Mouse (Mus musculus) right cerebral cortex, postnatal 14 days (tissue): Measurements from ENCODE around the gene Rita1.

ENCODE experiments used
- DNase-seq: peaks from one replicate; pipeline ENCODE4 v3.0.0; 2022

Gene Rita1

DNA sequence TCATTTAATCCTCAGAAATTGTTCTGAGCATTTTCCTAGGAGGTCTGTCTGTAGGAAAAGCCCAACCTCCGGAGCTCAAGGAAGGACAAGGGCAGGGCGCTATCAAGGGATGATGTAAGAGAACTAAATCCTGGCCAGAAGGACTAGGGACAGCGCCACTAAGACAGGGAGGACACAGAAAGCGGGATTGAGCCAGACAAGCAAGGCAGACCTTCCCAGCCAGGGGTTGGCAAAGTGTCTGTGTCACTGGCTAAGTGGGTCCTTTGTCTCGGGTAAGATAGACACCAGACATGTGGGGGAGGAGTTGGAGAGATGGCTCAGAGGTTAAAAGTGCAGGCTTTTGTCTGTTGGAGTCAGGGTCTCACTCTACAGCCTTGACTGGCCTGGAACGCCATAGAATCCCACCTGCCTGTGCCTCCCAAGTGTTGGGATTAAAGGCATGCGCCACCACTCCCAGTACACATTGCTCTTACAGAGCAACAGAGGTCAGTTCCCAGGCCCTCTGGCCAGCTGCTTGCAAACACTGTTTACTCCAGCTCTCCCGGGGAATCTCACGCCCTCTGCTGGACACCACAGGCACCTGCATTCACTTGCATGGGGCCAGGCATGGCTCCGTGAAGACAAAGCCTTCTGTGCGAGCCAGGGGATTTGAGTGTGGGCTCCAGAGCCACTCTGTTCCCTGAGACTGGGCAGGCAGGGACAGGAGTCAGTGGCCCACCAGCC is 11.3 kb downstream of the Rita1 start:
- no peak for DNase-seq

DNA sequence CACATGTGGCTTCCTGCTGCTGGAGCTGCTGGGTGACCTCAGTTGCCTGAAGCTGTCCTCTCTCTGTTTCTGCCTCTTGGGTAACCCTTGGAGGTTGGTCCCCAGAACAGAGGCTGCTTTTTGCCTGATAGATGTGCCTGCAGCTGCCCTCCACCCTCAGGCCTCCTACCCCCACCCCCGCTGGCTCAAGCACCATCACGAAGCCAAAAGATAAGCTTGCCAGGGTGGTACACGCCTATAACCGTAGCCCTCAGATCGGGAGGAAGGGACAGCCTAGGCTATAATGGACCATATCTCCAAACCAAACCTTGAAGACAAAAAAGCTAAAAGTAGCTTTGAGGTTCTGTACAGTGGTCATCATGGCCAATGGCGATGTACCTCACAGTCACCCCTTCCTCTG is 12.8 kb downstream of the Rita1 start:
- no peak for DNase-seq

DNA sequence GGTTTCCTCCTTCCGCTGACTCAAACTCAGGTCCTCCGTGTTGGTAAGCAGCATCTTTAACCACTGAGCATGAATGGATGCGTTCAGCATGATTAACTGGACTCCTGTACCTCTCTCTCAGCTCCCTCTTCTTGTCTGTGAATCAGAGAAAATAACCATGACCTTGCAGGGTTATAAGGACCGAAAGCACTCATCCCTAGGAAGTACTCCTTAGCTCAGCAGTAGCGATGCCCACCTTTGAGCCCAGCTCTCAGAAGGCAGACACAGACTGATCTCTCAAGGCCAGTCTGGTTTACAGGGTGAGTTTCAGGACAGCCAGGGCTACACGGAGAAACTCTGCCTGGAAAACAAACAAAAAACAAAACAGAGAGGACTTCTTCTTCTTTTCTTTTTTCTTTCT is 17.9 kb downstream of the Rita1 start:
- no peak for DNase-seq

DNA sequence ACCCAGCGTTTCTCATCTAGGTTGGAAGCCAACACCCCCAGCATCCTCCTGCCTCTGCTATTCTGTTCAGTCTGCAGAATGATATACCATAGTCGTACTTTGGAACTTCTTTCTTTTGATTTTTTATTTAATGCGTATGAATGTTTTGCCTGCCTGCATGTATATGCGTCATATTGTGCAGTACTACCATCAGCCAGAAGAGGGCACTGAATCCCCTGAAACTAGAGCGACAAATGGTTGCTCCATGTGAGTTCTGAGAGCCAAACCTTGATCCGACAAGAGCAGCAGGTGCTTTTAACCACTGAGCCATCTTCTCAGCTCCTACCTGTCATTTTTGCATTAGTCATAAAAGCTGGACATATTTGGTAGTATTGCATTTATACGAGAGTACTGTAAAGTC is 20.2 kb downstream of the Rita1 start:
- DNase-seq: peak; percentile 45

DNA sequence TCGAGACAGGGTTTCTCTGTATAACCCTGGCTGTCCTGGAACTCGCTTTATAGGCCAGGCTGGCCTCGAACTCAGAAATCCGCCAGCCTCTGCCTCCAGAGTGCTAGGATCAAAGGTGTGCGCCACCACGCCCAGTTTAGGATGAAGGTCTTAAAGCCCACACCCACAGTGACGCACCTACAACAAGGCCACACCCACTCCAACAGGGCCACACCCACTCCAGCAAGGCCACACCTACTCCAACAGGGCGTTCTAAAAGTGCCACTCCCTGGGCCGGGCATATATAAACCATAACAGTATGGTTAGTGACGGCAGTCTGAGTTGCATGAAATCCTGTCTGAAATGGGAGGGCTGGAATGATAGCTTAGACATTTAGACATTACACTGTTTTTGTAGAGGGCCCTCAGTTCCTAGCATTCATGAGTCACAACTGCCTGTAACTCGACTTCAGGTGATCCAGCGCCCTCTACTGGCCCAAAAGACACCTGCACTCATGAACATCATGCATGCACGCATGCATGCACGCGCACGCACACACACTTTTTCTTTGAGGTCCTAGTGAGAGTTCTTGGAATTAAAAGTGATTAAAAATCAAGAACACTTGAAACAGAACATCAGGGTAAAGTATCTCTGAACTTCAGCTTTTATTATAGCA is 21.9 kb downstream of the Rita1 start:
- peak; percentile 49 for DNase-seq

DNA sequence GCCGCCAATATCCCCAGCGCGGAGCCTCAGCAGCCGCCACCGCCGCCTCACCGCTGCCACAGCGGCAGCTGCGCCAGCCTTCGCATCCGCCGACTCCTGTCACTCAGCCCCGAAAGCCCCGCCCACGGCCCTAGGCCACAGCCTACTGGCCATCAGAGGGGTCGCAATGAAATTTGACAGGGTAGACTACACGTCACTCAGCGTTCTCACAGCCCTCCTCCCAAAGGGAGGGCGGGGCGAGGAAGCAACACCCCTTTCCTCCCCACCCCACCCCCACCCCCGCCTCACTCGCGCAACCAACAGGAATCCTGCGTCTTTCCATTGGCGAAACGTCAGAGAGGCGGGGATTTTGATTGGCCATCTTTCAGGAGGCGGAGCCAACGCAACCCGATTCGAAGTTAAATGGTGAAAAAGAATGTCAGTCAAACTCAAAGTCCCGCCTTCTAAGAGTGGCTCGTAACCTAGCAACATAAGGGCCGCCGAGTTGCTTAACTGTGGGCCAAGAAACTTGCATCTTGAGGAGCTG is 23.8 kb downstream of the Rita1 start, which contains the start of the genes Tpcn1 and Iqcd:
Gene Tpcn1 (minus strand): TSS at position 105 of the 526 bp plus-strand sequence.
Gene Iqcd (plus strand): TSS at position 448 of the 526 bp plus-strand sequence.
- peak; percentile 99 for DNase-seq

DNA sequence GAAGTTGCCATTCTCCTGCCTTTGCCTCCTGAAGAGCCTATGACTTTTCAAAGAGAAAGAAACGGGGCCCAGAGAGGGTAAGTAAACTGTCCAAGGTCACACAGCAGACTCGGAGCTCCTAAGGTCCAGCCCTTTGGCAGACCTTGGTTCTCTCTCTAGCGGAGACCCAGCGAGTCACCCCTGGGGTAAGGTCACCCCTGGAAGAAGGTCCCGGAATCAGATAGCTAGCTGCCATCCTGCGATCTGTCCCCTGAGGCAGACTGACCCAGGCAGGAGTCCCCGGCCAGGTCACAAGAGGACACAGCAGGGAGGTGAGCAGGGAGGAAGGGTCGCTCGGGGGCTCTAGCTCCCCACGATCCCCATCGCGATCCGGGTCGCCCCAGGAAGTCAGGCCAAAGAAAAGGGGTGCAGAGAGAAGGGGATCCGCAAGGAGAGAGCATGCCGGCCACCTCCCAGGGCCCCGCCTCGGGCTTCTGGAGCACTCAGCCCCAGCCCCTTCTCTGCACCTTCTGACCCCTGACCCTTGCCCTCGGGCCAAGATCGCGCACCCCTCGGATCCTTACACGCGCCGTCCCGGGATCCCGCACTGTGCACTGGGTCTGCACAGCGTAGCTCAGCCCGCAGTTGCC is 24.3 kb downstream of the Rita1 start:
- DNase-seq: no peak

DNA sequence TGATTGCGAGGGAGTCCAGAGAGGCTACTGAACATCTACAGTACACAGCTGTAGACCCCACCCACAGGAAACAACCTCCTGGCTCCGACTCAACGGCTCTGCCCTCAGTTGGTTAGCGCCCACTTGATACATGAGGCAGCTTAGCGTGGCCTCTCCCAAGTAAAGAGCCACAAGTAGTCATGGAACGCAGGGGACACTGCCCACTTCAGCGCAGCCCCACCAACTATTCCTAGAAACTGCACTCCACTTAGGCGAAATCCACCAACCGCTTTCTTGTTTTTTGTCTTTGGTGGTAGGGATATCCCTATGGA is 24.8 kb downstream of the Rita1 start:
- no peak for DNase-seq

DNA sequence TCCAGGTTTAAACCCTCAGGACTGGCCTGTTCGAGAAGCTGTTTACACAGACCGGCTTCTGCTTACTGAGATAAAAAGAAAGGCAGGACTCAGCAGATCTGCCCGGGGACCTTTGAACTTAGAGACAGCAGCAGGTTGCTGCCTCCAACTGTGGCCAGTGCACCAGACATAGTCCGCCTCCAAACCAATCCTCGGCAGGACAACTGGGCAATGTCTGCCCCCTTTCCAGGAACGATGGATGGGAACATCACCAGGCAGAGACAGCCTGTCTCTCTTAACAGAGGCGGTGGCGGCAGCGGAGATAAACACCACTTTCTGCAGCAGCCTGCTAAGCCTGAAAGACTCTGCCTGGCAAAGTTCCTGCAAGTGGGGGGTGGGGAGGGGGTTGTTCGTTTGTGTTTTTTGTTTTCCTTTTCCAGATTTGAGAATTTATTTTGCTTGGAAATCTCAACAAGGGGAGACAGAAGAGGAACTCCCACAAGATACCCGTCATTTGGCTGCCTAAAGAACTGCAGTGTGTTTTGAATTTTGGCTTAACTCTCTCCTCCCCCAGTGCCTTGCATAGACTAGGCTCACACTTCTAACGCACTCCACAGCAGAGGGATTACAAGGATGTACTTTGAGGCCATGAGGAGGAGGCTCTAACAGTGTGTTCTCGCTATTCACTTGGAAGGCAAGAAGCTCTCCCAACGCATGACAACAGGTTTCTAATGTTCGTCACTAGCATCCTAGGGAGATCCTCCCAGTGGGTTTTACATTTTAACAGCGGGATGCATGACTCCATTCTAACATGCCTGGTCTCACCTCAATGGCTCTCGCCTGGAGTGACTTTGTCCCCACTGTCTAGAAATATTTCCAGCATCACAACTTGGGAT is 25.4 kb downstream of the Rita1 start:
- DNase-seq: peak; percentile 51

DNA sequence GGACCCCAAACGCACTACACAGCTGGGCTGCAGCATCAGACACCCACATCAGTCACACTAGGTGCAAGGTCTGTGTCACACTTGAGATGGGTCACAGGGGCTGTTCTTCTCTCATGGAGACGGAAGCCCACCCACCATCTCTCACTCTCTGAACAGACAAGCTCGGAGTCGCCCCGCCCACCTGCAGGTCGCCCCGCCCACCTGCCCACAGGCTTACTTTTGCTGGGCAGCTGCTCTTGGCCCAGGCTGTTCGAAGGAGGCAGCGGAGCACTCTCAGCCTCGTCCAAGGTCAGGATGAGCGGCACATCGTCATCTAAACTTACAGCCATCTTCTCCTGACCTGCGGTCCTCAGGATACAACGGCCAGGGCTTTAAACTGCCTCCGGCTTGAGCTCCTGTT is 27.4 kb downstream of the Rita1 start:
- DNase-seq: no peak

DNA sequence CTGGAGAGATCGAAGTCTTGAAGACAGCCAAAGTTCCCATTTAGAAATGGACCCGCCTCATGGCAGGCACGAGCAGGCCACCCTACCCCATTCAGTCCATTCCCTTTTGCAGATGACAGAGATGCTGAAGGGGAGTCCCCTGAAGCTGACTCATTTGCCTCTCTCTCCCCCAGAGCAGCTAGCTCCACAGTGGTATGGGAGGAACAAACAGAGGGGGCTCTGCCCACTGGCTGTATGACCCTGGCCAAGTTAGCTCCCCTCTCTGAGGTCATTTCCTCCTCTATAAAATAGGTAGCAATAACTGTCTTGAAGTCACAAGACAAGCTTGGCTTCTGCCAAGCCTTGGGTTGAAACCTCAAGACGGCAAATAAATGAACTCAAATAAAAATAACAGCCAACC is 28.9 kb downstream of the Rita1 start:
- no peak for DNase-seq

DNA sequence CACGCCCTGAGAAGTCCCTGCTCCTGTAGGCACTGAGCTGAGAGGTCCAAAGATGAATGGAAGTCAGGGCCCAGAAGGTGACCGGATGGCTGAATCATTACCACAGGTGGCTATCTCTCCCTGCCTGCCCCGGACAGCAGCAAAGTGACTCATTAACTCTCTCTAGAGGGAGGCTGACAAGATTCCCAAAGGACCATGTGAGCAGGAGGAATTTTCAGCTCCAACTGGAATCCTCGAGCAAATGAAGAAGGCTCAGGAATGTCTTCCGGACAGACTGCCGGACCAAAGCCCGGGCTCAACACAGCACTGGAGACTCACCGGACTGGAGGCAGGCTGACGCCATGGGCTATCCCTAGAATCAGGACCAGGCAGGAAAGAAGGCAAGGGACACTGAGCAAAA is 30.4 kb downstream of the Rita1 start:
- no peak for DNase-seq

DNA sequence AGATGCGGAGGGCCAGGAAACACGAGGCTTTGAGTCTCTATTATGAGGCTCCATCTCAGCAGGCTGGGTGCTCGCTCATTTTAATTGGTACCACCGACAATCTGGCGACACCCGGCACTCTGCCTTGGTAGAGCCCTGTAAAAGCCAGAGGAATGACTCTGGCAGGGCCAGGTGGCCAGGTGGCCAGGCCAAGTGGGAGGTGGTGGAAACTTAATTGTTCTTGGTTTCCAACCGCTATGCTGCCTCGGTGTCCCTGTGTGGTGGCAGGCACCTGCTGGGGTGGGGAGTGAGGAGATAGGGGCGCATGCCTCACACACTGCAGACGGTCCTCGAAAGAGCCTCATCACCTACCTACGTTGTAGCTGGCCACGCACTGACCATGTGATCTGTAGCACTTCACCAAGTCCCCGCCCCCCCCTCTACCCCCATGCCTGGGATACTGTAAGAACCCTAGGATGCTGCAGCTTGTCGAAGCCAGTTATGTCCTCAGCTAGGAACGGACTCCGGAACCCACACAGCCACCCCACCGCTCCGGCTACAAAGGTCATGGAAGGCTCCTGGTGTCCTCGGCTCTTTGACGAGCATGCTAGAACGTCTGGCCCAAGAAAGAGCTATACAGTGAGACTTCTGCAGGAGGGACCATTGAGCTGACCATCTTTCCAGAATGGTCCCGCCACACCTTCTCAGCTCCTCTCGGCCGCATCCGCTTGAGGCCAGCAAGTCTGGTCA is 32.3 kb downstream of the Rita1 start:
- no peak for DNase-seq

DNA sequence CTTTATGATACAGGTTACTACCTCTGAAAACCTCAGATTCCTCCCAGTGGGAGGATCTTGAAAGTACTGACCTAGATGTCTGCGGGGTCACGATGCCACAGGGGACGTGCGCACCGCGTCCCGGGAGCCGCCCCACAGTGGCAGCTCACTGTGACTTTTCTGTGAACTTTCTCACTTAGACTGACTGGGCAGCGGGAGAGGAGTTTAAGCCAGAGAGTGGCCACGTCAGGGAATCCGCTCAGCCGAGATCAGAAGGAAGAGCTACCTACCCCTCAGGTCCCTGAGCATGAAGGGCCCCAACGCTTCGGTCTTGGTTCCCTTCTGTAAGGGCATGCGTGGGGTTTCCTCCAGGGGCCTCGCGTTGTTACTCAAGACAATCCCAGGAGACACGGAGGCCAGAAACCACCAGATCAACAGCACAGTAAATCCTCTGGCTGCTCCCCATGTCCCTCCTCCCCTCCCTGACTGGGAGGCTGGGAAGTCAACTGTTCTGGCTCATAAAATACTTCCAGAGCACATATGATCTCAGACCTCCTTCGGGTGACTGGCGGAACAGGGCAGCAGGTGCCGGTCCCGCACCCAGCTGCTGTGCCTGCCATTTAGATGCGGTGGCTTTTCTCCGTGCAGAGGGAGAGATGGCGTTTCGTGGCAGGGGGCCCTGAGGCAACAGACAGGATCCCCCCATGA is 33.0 kb downstream of the Rita1 start:
- DNase-seq: no peak

DNA sequence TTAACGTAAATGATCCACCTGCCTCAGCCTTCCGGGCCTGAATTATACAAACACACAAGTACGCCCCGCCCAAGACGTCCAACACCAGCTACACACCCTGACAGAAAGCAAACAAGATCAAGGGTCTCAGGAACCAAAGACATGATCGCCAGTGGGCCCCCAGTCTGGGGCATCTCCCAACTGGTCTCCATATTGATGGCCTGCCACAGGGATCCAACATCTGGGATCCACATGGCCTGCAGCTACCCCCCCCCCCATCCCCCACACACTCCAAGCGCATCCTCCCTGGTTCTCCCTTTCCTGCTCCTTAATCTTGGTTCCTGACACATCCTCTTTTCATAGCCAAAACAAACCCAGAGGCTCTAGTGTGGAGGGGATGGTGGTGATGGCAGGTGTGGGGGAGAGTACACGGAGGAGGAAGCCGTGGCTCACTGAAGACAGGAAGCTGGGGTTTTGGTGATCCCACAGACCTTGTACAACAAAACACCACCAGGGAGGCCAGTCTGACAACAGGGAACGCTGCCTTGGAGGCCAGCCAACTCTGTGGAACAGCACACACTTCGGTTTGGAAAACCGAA is 33.8 kb downstream of the Rita1 start:
- DNase-seq: peak; percentile 54

DNA sequence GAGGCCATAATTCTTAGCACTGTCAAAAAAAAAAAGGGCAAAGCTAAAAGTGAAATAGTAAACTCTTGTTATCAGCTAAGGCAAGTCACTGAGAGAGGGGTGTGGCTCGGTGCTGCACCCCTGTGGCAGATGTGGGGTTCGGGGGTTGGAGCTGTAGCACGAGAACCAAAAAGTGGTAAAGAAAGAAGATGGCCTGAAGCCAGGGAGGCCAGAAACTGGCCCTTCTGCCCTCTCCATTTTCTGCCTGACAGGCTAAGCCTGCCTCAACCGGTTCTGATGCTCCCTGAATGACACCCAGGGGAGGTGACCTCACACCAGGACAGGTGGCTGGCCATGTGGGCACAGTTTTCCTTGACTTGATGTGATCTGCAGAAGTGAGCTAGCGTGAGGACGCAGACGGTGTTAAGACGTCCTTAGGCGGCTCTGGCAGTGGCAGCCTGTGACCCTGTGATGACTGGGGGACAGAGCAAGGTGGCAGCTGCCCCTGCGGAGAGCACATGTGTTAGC is 34.4 kb downstream of the Rita1 start:
- DNase-seq: no peak

DNA sequence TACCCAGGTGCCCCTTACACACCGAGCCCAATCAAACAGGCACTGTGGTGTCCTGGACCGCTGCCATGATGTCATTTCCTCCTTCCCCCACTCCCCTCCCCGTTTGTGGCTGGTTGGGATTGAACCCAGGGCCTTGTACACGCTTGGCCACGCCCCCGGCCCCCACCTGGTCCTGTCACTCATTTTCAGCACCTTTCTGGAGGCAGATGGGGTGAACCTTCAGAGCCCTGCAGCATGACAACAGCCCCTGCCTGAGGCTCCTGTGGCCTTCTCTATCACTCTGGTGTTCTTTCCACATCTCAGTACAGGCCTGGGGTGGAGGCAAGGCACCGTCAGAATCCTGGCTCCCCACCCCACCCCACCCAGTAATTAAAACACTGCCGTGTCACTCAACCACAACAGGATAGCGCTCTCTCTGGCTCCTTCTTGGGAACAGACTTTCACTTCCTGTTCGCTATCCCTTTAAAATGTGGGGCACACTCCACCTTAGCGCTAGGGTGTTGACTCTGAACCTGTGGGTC is 35.5 kb downstream of the Rita1 start:
- DNase-seq: no peak

DNA sequence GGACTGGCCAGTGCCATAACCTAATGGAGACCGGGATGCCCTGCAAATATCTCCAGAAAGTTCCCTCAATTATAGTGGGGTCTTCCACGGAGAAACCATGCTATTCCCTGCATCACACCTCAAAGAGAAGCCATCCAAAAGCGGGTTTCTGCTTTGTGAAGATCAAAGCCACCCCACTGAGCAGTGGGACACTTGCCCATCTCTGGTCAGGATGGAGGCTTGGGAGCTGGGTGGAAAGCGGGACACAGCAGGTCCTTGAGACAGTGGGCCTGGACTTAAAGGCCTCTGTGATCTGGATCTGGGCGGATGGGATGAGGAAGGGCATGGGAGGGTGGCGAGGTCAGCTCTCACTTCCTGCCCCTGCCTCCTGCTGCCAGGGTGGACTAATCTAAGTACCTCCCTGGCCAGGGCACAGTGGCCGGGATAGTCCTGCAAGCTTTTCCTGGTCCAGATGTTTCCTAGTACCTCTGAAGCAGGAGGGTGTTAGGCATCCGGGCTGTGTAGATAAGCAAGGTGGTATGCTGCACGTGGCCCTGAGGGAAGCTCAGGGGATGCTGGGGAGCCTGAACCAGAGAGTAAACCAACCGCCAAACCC is 37.8 kb downstream of the Rita1 start:
- no peak for DNase-seq

DNA sequence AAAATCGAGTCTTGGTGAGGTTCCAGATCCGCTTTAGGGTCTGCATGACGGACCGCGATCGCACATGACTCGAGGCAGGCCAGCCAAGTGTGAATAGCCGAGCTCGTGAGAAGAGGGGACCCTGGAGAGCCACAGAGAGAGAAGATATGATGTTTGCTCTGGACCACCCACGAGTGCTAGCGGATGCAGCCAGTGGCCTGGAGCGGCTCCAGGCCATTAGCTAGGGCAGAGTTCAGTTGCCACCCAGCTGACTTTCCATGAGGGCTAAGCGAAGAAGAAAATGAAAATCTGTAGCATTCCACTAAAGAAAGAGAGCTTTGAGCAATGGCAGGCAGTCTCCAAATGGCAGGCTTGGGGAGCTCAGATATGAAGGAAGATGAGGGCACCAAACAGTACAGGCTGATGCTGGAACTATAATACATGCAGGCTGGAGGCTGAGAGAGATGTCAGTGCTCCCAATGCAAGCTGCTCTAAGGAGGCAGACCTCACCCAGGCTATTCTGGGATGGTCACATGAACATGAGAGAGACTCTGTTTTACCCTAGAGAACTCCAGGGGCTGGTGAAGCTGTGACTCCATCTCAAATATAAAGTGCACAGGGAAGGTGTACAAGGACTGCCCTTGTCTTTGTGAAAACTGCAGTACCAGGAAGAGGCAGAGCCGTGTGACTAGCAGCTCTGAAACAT is 41.2 kb downstream of the Rita1 start:
- DNase-seq: no peak
